Mouse (Mus musculus): ENCODE results near the gene Ifi203. TPM values are rescaled to one million over a fixed set of nuclear protein-coding genes. Genes with fewer than 3 reads are reported as not detected.

Ifi203 gene
- 13.6 TPM for polyA plus RNA-seq (2014; fragmentation: Illumina TruSeq; extraction: RNeasy Lipid Tissue Mini Kit (QIAGEN cat#74804); ENCODE audit: insufficient read depth, low read depth, low replicate concordance)

DNA sequence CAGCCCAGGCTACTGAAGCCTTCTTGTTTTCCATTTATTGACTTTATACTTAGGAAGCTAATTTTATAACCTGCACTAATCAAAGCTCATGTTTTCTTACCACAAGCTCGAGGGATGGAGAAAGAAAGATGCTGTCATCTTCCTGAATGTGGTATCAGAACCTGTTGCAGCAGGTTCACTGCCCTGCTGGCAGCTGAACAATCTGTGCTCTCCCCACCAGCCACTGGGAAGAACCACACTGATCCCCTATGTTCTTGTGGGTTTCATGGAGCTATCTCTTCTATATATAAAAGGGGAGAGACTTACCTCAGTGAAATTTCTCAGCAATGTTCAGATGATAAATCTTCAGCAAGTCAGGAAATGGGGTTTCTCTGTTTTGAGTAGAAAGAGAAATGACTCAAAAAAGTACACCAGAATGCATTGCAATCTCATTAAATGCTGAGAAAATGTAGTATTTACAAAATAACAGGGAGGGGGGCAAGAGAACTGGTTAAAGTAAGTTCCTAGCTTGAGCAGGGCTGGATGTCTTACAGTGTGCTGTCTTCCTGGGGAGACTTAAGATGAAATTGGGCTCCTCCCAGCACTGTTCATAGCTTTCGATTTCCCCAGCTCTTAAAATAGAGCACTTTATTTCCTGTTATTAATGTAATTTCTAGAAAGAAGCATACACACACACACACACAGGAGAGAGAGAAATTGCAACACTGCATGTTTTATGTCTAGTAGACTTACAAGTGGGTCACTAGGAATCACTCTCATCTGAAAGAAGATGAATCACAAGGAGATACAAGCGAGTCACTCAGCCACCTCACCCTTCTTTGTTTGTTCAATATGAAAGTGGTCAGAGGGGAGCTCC, at the start of gene Ifi203, which contains the start of gene Mndal:
Gene Ifi203, minus strand, starts transcription at position 749 of the 856 bp plus-strand sequence.
Gene Mndal, minus strand, starts transcription at position 568 of the 856 bp plus-strand sequence.

DNA sequence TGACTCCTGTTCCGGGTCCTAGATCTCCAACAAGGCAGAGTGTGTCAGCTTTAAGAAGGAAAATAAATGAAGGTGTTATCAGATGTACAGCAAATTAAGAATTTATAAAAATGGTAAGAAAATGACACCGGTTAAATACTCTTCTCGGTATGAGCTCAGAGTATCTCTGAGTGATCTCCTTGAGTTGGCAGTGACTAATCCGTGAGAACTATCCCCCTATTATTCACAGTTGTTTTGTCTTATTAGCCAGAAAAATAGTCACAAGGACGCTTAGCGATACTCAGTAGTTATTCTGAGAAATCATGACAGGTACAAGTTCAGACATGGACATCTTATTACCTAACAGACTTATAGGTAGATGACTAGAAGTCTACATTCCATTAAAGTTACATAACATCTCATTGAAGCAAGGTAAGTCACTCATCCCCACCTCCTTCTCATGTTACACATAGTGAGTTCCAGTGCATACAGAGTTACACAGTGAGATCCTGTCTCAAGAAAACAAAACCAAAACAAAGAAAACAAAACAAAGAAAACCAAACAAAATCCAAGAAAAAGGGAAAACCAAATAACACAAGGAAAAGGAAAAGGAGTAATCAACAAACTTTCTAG, 40.3 kb upstream of the Ifi203 start, which contains the start of gene Ifi202b:
Gene Ifi202b, minus strand, starts transcription at position 51 of the 612 bp plus-strand sequence.

DNA sequence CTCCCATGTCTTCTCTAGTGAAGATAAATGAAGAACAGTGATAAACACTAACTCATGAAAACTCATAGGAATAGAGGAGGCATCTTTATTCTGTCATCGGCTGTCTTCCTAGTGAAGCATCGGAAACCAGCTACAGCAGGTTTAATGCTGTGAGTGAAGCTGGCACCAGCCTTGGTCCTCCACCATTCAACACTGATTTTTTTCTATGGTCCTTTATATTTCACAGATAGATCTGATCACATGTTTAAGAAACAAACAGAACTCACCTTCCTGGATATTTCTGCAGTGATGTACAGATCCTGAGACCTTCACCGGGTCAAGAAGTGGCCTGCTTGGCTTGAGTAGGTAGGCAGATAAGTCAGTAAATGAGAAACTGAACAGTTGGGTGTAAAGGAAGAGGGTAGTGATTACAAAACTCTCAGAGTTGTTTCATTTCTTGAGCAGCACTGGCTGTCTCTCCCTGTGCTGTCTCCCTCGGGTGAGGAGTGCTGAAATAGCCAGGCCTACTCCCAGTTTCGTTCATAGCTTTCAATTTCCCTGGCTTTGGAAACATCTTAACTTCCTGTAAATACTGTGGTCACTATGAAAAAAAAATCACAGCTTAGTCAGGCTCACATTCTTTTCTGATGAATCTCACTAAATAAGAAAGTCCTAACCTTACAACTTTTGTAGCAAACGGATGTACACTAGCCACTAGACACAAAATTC, 29.8 kb downstream of the Ifi203 start, which contains the start of gene Ifi211:
Gene Ifi211, minus strand, starts transcription at position 499 of the 708 bp plus-strand sequence.

Other genes with a start within 250 kb of the Ifi203 start
- gene Ifi207, start 200.9 kb downstream of the Ifi203 start, polyA plus RNA-seq (2014; fragmentation: Illumina TruSeq; extraction: RNeasy Lipid Tissue Mini Kit (QIAGEN cat#74804); ENCODE audit: insufficient read depth, low read depth, low replicate concordance): 2.4 TPM
- 5.1 TPM for gene Ifi204, start 175.7 kb downstream of the Ifi203 start, polyA plus RNA-seq (2014; fragmentation: Illumina TruSeq; extraction: RNeasy Lipid Tissue Mini Kit (QIAGEN cat#74804); ENCODE audit: insufficient read depth, low read depth, low replicate concordance)
- 5.9 TPM for gene Ifi211, start 29.6 kb downstream of the Ifi203 start, polyA plus RNA-seq (2014; fragmentation: Illumina TruSeq; extraction: RNeasy Lipid Tissue Mini Kit (QIAGEN cat#74804); ENCODE audit: insufficient read depth, low read depth, low replicate concordance)
- 28.8 TPM for gene Mndal, start 181 bp downstream of the Ifi203 start, polyA plus RNA-seq (2014; fragmentation: Illumina TruSeq; extraction: RNeasy Lipid Tissue Mini Kit (QIAGEN cat#74804); ENCODE audit: insufficient read depth, low read depth, low replicate concordance)
- gene Ifi202b, start 40.1 kb upstream of the Ifi203 start, polyA plus RNA-seq (2014; fragmentation: Illumina TruSeq; extraction: RNeasy Lipid Tissue Mini Kit (QIAGEN cat#74804); ENCODE audit: insufficient read depth, low read depth, low replicate concordance): not detected
- 6.5 TPM for gene Ifi205, start 89.1 kb upstream of the Ifi203 start, polyA plus RNA-seq (2014; fragmentation: Illumina TruSeq; extraction: RNeasy Lipid Tissue Mini Kit (QIAGEN cat#74804); ENCODE audit: insufficient read depth, low read depth, low replicate concordance)
- gene Olfr433, start 98.0 kb upstream of the Ifi203 start, polyA plus RNA-seq (2014; fragmentation: Illumina TruSeq; extraction: RNeasy Lipid Tissue Mini Kit (QIAGEN cat#74804); ENCODE audit: insufficient read depth, low read depth, low replicate concordance): not detected
- not detected for gene Olfr432, start 106.5 kb upstream of the Ifi203 start, polyA plus RNA-seq (2014; fragmentation: Illumina TruSeq; extraction: RNeasy Lipid Tissue Mini Kit (QIAGEN cat#74804); ENCODE audit: insufficient read depth, low read depth, low replicate concordance)
- gene Olfr430, start 123.9 kb upstream of the Ifi203 start, polyA plus RNA-seq (2014; fragmentation: Illumina TruSeq; extraction: RNeasy Lipid Tissue Mini Kit (QIAGEN cat#74804); ENCODE audit: insufficient read depth, low read depth, low replicate concordance): not detected
- gene Olfr429, start 141.7 kb upstream of the Ifi203 start, polyA plus RNA-seq (2014; fragmentation: Illumina TruSeq; extraction: RNeasy Lipid Tissue Mini Kit (QIAGEN cat#74804); ENCODE audit: insufficient read depth, low read depth, low replicate concordance): not detected
- gene Olfr427, start 154.2 kb upstream of the Ifi203 start, polyA plus RNA-seq (2014; fragmentation: Illumina TruSeq; extraction: RNeasy Lipid Tissue Mini Kit (QIAGEN cat#74804); ENCODE audit: insufficient read depth, low read depth, low replicate concordance): not detected
- gene Olfr231, start 178.5 kb upstream of the Ifi203 start, polyA plus RNA-seq (2014; fragmentation: Illumina TruSeq; extraction: RNeasy Lipid Tissue Mini Kit (QIAGEN cat#74804); ENCODE audit: insufficient read depth, low read depth, low replicate concordance): not detected
- not detected for gene Olfr424, start 188.8 kb upstream of the Ifi203 start, polyA plus RNA-seq (2014; fragmentation: Illumina TruSeq; extraction: RNeasy Lipid Tissue Mini Kit (QIAGEN cat#74804); ENCODE audit: insufficient read depth, low read depth, low replicate concordance)
- not detected for gene Olfr420, start 213.0 kb upstream of the Ifi203 start, polyA plus RNA-seq (2014; fragmentation: Illumina TruSeq; extraction: RNeasy Lipid Tissue Mini Kit (QIAGEN cat#74804); ENCODE audit: insufficient read depth, low read depth, low replicate concordance)
- 0.08 TPM for gene Spta1, start 230.1 kb upstream of the Ifi203 start, polyA plus RNA-seq (2014; fragmentation: Illumina TruSeq; extraction: RNeasy Lipid Tissue Mini Kit (QIAGEN cat#74804); ENCODE audit: insufficient read depth, low read depth, low replicate concordance)